Mouse (Mus musculus) 416B (cell line): ENCODE measurements around the gene Mdn1.
A peak's percentile ranks its signal among the peaks of the same experiment; 100 is the strongest.

Source experiments
- DNase-seq: peaks from one replicate; pipeline ENCODE4 v3.0.0; 2011; ENCODE audit warnings: low read depth

Mdn1 gene

GRCm38 (mm10) chr4:32787110-32787509, 130.2 kb downstream of the Mdn1 start:
- no peak for DNase-seq

- DNase-seq = peak; percentile 16
Observed at GRCm38 (mm10) chr4:32789020-32789419, 132.1 kb downstream of the Mdn1 start.

- no peak for DNase-seq
Observed at GRCm38 (mm10) chr4:32798976-32799375, 142.1 kb downstream of the Mdn1 start.

GRCm38 (mm10) chr4:32799966-32800576, 143.2 kb downstream of the Mdn1 start, which contains the start of gene Lyrm2:
Gene Lyrm2, plus strand, starts transcription at chr4:32800253.
- DNase-seq = peak; percentile 78

- DNase-seq = no peak
Observed at GRCm38 (mm10) chr4:32800577-32801170, 143.8 kb downstream of the Mdn1 start.

- no peak for DNase-seq
Observed at GRCm38 (mm10) chr4:32817478-32817877, 160.6 kb downstream of the Mdn1 start.

GRCm38 (mm10) chr4:32820676-32821075, 163.8 kb downstream of the Mdn1 start:
- no peak for DNase-seq

- no peak for DNase-seq
Observed at GRCm38 (mm10) chr4:32824254-32824653, 167.3 kb downstream of the Mdn1 start.
